Comparison of ENCODE assay signal across 10 mouse cellular contexts in the genomic region with DNA sequence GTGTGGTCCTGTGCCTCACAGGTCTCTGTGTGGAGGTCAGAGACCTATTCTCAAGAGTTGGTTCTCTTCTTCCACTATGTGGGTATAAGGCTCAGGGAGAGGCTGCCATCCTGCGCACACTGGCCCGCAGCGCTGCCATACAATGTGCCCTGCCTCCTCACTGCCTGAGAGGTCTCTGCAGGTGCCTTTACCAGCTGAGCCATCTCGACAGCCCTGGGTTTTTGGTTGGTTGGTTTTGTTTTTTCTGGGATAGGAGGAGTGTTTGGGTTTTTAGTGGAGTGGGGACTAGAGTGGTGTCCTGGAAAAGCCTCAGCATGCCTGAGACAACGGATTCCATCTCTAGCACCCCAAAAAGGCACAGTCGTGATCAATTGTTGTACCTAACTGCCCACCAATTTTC. TPM values are rescaled to one million over a fixed set of nuclear protein-coding genes. Genes with fewer than 3 reads are reported as not detected.
A peak's percentile ranks its signal among the peaks of the same experiment; 100 is the strongest.
DNase-seq lines count a peak whose midpoint lies in the region; ATAC-seq and TF ChIP-seq lines count a peak whose summit lies in the region.
"Had no signal": no experiment of that assay in that cellular context is flagged by ENCODE, and none has a peak within 500 bp of the region (broad histone marks: within the 10 kb centered on the region; RNA-seq: fewer than 3 reads in every experiment).

No protein-coding gene starts in this region.

- WGBS in neural tube, embryonic 12.5 days, result 85% methylated on average over 6 of the region's 6 CpGs
- 89% methylated on average over 6 of the region's 6 CpGs for WGBS in neural tube, embryonic 15.5 days
- 87% methylated on average over 6 of the region's 6 CpGs for WGBS in hindbrain, embryonic 14.5 days
- 69% methylated on average over 6 of the region's 6 CpGs for WGBS in olfactory bulb, adult 2 months

- TF ChIP-seq CTCF in olfactory bulb, adult 2 months (IDR thresholded peaks at IDR 0.05; ENCODE audit: insufficient read depth, low read depth, low read length), result no peak

- H3K4me2 ChIP-seq in neural tube, embryonic 12.5 days (replicated peaks), result 0 out of 2 replicates have a peak overlapping the region, but pooled peaks have one; percentile 20
- no peak overlapping the region for H3K4me2 ChIP-seq in neural tube, embryonic 15.5 days
- peak overlapping the region; percentile 43 for H3K4me2 ChIP-seq in hindbrain, embryonic 14.5 days (replicated peaks)

- intact Hi-C loops in gastrocnemius, postnatal 14 days (cut with DNase I; ENCODE audit: low total_unique reads), result no loop called here

- H3K4me3 ChIP-seq in neural tube, embryonic 12.5 days, result no peak overlapping the region
- H3K4me3 ChIP-seq in neural tube, embryonic 15.5 days (replicated peaks), result no peak overlapping the region
- no peak overlapping the region for H3K4me3 ChIP-seq in hindbrain, embryonic 14.5 days (replicated peaks; ENCODE audit: low read length)
- H3K4me3 ChIP-seq in olfactory bulb, adult 2 months (ENCODE audit: insufficient read depth, low read depth, low read length), result no peak overlapping the region

- no peak overlapping the region for H3K27ac ChIP-seq in neural tube, embryonic 12.5 days
- H3K27ac ChIP-seq in neural tube, embryonic 15.5 days (replicated peaks), result no peak overlapping the region
- H3K27ac ChIP-seq in hindbrain, embryonic 14.5 days, result no peak overlapping the region
- 0 out of 2 replicates have a peak overlapping the region, but pooled peaks have one; percentile 65 for H3K27ac ChIP-seq in olfactory bulb, adult 2 months (ENCODE audit: insufficient read depth, low read depth, low read length)
- H3K27ac ChIP-seq: heart, embryonic 15.5 days had no signal

- no peak for ATAC-seq in CD4-positive, CD25-positive, alpha-beta regulatory T cell, adult 4 months
- no peak for ATAC-seq in neural tube, embryonic 12.5 days (ENCODE audit: low FRiP score, low read depth)
- no peak for ATAC-seq in neural tube, embryonic 15.5 days (ENCODE audit: low FRiP score)
- ATAC-seq in hindbrain, embryonic 14.5 days (ENCODE audit: low FRiP score), result no peak; the same call in 1 of the 2 replicates

- no peak for TF ChIP-seq POLR2A in olfactory bulb, adult 2 months (IDR thresholded peaks at IDR 0.05; ENCODE audit: insufficient read depth, low read depth, low read length)

- DNase-seq in CD4-positive, CD25-positive, alpha-beta regulatory T cell, adult 2 months (ENCODE audit: low read depth, low spot score), result peak; percentile 13
- DNase-seq in hindbrain, embryonic 14.5 days (ENCODE audit: low spot score), result no peak
- no peak for DNase-seq in adrenal gland, adult 8-10 months
- no peak for DNase-seq in gastrocnemius, postnatal 14 days
- DNase-seq: kidney, postnatal 14 days had no signal

- no peaks in the 10 kb centered on the region for H3K9me3 ChIP-seq in neural tube, embryonic 12.5 days
- no peaks in the 10 kb centered on the region for H3K9me3 ChIP-seq in neural tube, embryonic 15.5 days (replicated peaks)
- H3K9me3 ChIP-seq in hindbrain, embryonic 14.5 days (ENCODE audit: control insufficient read depth, low read length), result no peaks in the 10 kb centered on the region
- H3K9me3 ChIP-seq: heart, embryonic 15.5 days had no signal

- H3K9ac ChIP-seq in neural tube, embryonic 12.5 days, result no peak overlapping the region
- H3K9ac ChIP-seq in neural tube, embryonic 15.5 days (replicated peaks), result no peak overlapping the region
- H3K9ac ChIP-seq in hindbrain, embryonic 14.5 days, result no peak overlapping the region
- H3K9ac ChIP-seq: heart, embryonic 15.5 days had no signal

- H3K27me3 ChIP-seq in neural tube, embryonic 12.5 days (replicated peaks), result no peaks in the 10 kb centered on the region
- H3K27me3 ChIP-seq in neural tube, embryonic 15.5 days (replicated peaks), result no peaks in the 10 kb centered on the region
- H3K27me3 ChIP-seq in hindbrain, embryonic 14.5 days (ENCODE audit: control insufficient read depth, insufficient read depth, low read length), result no peaks in the 10 kb centered on the region
- H3K27me3 ChIP-seq: heart, embryonic 15.5 days had no signal

- peaks cover 25% of the 10 kb centered on the region for H3K36me3 ChIP-seq in neural tube, embryonic 12.5 days
- peaks cover 22% of the 10 kb centered on the region for H3K36me3 ChIP-seq in neural tube, embryonic 15.5 days
- H3K36me3 ChIP-seq in hindbrain, embryonic 14.5 days (replicated peaks; ENCODE audit: control insufficient read depth, insufficient read depth), result peaks cover 31% of the 10 kb centered on the region

- peaks cover 11% of the 10 kb centered on the region for H3K4me1 ChIP-seq in neural tube, embryonic 12.5 days
- peaks cover 17% of the 10 kb centered on the region for H3K4me1 ChIP-seq in neural tube, embryonic 15.5 days
- peaks cover 9% of the 10 kb centered on the region for H3K4me1 ChIP-seq in hindbrain, embryonic 14.5 days (replicated peaks; ENCODE audit: control insufficient read depth, insufficient read depth, low read length)
- peaks cover 6% of the 10 kb centered on the region for H3K4me1 ChIP-seq in olfactory bulb, adult 2 months (ENCODE audit: control insufficient read depth, insufficient read depth, low read length)

RNA-seq across cellular contexts. Expression of a gene that starts 0.8 kb away (rescaled TPM):
- polyA plus RNA-seq in CD4-positive, CD25-positive, alpha-beta regulatory T cell, adult 4 months (2017; shearing (Covaris generic)), result 1,000 to 10,000 TPM; 1,268 to 2,675 TPM
- polyA plus RNA-seq in neural tube, embryonic 12.5 days (2016; fragmentation: Nextera tagmentation; extraction: Ambion mirVana), result 815 and 820 TPM in 2 replicates
- polyA plus RNA-seq in neural tube, embryonic 15.5 days (2015; fragmentation: Nextera tagmentation; extraction: Ambion mirVana), result 534 and 720 TPM in 2 replicates
- polyA plus RNA-seq in hindbrain, embryonic 14.5 days (2014; fragmentation: Nextera tagmentation; extraction: Ambion mirVana), result 624 and 685 TPM in 2 replicates
- polyA plus RNA-seq in olfactory bulb, adult 2 months (2012; ENCODE audit: insufficient read depth, insufficient read length, low replicate concordance, missing spikeins), result 790 and 1,303 TPM in 2 replicates
- total RNA-seq in adrenal gland, adult 8-10 months (2022), result 100 to 1,000 TPM; 780 to 849 (median 825) TPM
- total RNA-seq in gastrocnemius, postnatal 14 days (2021), result 100 to 1,000 TPM; 470 to 549 TPM
